Mouse (Mus musculus): ENCODE measurements around the gene Uchl3. TPM values are rescaled to one million over a fixed set of nuclear protein-coding genes. Genes with fewer than 3 reads are reported as not detected.

Gene Uchl3
- polyA plus RNA-seq, 1 experiment from 2014 or later: 162 TPM

DNA sequence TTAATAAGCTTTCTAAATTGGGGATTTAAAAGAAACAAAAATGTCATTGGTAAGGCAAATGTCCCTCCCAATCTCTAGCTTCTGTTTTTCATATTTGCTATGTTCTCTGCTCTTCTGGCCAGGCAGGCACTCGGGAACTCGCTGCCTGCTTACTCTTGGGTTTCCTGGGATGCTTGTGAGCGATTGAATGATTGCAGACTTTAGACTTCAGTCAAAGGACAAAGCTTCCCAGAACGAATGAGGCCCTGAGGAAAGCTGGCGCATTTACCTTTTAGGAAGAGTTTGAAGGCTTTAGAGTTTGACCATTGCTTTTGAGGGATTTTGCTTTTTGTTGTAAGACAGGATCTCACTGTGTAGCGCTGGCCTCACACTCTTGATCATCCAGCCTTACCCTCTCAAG is 33.9 kb downstream of the Uchl3 start:
- Histone ChIP-seq H3K36me3 (no peaks in the 10 kb centered on the region), H3K4me2 (replicated peaks) (no peak overlapping the region), H3K4me1 (replicated peaks) (no peaks in the 10 kb centered on the region), H3K27me3 (replicated peaks) (no peaks in the 10 kb centered on the region), H3K27ac (no peak overlapping the region), H3K9ac (no peak overlapping the region), H3K4me3 (replicated peaks) (no peak overlapping the region), H3K9me3 (no peaks in the 10 kb centered on the region)
- WGBS: 88% methylated on average over 6 of the region's 6 CpGs
- ATAC-seq: no peak

DNA sequence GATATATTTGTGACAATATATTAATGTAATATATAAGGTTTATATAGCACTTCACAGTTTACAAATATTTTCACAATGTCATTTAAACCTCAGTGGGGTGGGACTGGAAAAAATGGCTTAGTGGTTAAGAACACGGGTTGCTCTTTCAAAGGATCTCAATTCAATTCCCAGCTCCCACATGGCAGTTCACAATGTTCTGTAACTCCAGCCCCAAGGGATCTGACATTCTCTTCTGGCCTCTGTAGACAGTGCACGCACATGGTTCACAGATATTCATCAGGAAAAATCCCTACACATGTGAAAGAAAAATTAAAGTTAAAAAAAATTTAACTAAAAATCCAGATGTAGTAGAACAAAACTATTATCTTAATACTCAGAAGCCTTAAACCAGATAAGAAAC is 34.6 kb downstream of the Uchl3 start:
- H3K4me2 ChIP-seq (replicated peaks): no peak overlapping the region
- H3K36me3 ChIP-seq: no peaks in the 10 kb centered on the region
- H3K9ac ChIP-seq: no peak overlapping the region
- WGBS: 84% methylated on average over 2 of the region's 2 CpGs
- H3K4me3 ChIP-seq (replicated peaks): no peak overlapping the region
- no peaks in the 10 kb centered on the region for H3K4me1 ChIP-seq (replicated peaks)
- no peaks in the 10 kb centered on the region for H3K27me3 ChIP-seq (replicated peaks)
- no peak overlapping the region for H3K27ac ChIP-seq
- ATAC-seq: no peak
- no peaks in the 10 kb centered on the region for H3K9me3 ChIP-seq

DNA sequence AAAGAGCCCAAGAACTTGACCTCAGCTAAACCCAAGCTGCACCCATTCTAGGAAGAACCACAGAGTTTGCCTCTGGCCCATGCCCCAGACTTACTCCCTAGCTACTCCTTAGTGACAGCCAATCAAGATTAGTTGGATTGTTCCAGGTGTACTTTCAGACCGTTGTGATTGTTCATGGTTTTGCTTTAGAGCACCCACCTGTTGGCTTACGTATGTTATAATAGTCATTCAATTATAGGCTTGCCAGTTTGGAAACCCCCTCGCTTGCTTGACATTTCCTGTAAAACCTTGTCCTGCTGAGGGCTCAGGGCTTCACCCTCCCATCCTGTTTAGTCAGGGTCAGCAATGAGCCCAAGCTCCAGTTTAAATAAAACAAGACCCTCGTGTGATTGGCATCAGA is 50.7 kb downstream of the Uchl3 start:
- Histone ChIP-seq H3K9ac (no peak overlapping the region), H3K36me3 (no peaks in the 10 kb centered on the region)
- WGBS: 76% methylated on average over 4 of the region's 4 CpGs

DNA sequence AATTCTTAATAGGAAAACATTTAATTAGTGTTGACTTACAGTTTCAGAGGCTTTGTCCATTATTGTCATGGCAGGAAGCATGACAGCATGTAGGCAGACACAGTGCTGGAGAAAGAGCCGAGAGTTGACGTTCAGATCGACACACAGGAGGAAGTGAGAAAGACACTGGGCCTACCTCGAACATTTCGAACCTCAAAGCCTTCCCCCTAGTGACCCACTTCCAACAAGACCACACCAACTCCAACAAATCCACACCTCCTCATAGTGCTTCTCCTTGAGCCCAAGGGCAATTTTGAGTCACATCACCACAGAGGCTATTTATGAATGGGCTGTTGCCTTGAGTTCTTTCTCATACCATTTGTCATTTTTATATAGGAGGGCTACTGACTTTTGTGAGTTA is 53.3 kb downstream of the Uchl3 start:
- Histone ChIP-seq H3K4me1 (replicated peaks) (no peaks in the 10 kb centered on the region), H3K27ac (no peak overlapping the region), H3K9me3 (no peaks in the 10 kb centered on the region), H3K9ac (no peak overlapping the region), H3K4me2 (replicated peaks) (no peak overlapping the region), H3K36me3 (no peaks in the 10 kb centered on the region), H3K4me3 (replicated peaks) (no peak overlapping the region), H3K27me3 (replicated peaks) (no peaks in the 10 kb centered on the region)
- WGBS: 83% methylated on average over 5 of the region's 5 CpGs
- no peak for ATAC-seq

More for the DNA sequence above, 50.7 kb downstream of the Uchl3 start:
- H3K4me2 ChIP-seq (replicated peaks): no peak overlapping the region
- H3K9me3 ChIP-seq: no peaks in the 10 kb centered on the region
- H3K27me3 ChIP-seq (replicated peaks): no peaks in the 10 kb centered on the region
- no peak for ATAC-seq
- H3K4me3 ChIP-seq (replicated peaks): no peak overlapping the region
- H3K27ac ChIP-seq: no peak overlapping the region
- H3K4me1 ChIP-seq (replicated peaks): no peaks in the 10 kb centered on the region

DNA sequence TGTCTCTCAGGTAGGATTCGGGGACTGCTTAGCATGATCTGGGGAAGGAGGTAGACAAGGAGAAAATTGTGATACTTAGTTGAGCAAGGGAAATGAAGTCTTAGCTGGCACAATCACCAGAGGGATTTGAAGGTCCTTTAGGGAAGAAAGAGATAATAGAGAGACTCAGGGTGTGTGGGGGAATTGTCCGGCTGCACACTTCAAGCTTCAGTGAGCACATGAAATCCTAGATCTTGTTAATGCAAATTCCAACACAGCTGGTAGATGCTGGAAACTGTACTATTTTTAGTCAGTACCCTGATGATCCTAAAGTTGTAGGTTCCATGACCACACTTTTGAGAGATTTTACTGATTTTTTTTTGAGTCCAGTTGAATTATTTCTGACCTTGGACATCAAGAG is 60.6 kb downstream of the Uchl3 start:
- H3K9me3 ChIP-seq: no peaks in the 10 kb centered on the region
- no peak overlapping the region for H3K4me2 ChIP-seq (replicated peaks)
- H3K9ac ChIP-seq: no peak overlapping the region
- H3K27me3 ChIP-seq (replicated peaks): no peaks in the 10 kb centered on the region
- H3K4me1 ChIP-seq (replicated peaks): no peaks in the 10 kb centered on the region
- WGBS: 83% methylated on average over 2 of the region's 2 CpGs
- H3K27ac ChIP-seq: no peak overlapping the region
- ATAC-seq: no peak
- H3K36me3 ChIP-seq: no peaks in the 10 kb centered on the region
- no peak overlapping the region for H3K4me3 ChIP-seq (replicated peaks)

DNA sequence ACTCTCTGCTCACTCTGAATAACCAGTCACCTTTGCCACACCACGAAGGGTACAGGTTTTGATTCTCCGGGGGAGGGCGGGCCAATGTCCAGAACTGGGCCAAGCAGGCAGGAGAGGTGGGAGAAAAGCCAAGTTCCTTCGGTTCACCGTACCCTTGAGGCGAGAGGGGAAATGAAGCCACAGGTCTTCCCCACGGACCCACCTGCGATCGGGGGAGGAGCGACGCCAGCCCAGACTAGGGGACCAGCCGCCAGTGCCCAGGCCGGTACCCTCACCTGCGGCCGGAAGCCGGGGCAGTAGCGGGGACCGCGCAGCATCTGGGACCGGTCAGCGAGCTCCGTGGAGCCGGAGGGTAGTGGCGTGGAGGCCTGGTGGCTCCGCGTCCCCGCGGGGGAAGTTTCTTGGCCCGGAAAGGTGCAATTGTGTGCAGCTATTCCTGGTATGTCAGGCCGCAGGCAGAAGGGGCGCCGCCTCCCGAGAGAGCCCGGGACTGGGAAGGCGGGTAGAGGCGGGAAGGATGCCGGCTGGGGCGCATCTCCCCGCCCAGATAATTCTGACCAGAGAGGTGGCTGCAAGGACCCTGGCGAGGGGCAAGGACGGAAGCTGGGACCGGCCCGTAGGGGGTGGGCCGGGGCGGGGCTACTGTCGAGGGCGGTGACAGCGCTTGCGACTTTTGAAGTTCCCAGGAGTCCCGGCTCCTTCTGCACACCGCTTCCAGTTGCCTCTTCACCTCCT is 75.6 kb downstream of the Uchl3 start, which contains the start of the genes Gm9922 and Lmo7:
Gene Gm9922, minus strand, starts transcription at position 578 of the 735 bp plus-strand sequence.
Gene Lmo7, plus strand, starts transcription at position 721 of the 735 bp plus-strand sequence.
- Histone ChIP-seq H3K9me3 (no peaks in the 10 kb centered on the region), H3K27ac (no peak within 1 kb of the TSS)

DNA sequence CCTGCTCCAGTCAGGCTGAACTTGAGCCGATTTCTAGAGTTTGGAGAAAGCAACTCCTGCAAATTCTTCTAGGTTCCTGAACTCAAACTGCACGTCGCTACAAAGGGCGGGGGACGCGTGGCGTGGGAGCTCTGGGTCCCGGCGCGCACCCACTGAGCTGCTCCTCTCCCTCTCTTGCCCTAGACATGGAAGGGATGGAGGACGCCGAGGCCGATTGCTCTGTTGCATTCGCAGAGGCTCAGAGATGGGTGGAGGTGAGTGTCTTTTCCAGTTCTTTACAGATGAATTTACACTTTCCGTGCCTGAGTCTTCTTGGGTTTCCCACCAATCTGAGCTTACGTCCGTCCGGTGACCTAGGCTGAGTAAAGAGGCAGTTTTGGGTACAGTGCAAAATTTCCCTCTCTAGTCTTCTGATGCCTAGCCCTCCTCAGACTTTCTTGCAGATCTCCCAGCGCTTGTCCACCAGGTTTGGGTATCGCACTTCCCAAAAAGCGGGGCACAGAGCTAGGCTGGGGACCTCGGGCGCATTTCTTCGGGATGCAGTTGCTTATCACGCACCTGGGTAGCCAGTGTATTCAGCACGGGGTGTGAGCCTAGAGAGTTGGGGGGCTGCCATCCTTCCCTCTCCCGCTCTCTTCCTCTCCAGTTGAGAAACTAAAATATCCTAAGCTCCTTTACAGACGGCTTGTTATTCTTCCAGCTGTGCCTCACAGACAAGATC is 76.4 kb downstream of the Uchl3 start:
- Histone ChIP-seq H3K4me1 (replicated peaks) (peaks cover 12% of the 10 kb centered on the region), H3K4me2 (replicated peaks) (peak overlapping the region; percentile 93), H3K9me3 (no peaks in the 10 kb centered on the region), H3K4me3 (replicated peaks) (peak overlapping the region; percentile 64), H3K27me3 (replicated peaks) (0 out of 2 replicates have a peak, but pooled peaks cover 7% of the 10 kb centered on the region), H3K27ac (no peak overlapping the region), H3K9ac (peak overlapping the region; percentile 46), H3K36me3 (no peaks in the 10 kb centered on the region)
- ATAC-seq: peak; percentile 67
- under 1% methylated on average over 28 of the region's 28 CpGs for WGBS

More for the DNA sequence above, 75.6 kb downstream of the Uchl3 start, which contains the start of the genes Gm9922 and Lmo7:
- H3K4me2 ChIP-seq (replicated peaks): peak within 1 kb of the TSS; percentile 93
- H3K27me3 ChIP-seq (replicated peaks): 0 out of 2 replicates have a peak, but pooled peaks cover 7% of the 10 kb centered on the region
- peak; percentile 95 for ATAC-seq
- no peaks in the 10 kb centered on the region for H3K36me3 ChIP-seq
- 1% methylated on average over 51 of the region's 51 CpGs for WGBS
- H3K9ac ChIP-seq: peak within 1 kb of the TSS; percentile 46
- peak within 1 kb of the TSS; percentile 64 for H3K4me3 ChIP-seq (replicated peaks)
- peaks cover 12% of the 10 kb centered on the region for H3K4me1 ChIP-seq (replicated peaks)

DNA sequence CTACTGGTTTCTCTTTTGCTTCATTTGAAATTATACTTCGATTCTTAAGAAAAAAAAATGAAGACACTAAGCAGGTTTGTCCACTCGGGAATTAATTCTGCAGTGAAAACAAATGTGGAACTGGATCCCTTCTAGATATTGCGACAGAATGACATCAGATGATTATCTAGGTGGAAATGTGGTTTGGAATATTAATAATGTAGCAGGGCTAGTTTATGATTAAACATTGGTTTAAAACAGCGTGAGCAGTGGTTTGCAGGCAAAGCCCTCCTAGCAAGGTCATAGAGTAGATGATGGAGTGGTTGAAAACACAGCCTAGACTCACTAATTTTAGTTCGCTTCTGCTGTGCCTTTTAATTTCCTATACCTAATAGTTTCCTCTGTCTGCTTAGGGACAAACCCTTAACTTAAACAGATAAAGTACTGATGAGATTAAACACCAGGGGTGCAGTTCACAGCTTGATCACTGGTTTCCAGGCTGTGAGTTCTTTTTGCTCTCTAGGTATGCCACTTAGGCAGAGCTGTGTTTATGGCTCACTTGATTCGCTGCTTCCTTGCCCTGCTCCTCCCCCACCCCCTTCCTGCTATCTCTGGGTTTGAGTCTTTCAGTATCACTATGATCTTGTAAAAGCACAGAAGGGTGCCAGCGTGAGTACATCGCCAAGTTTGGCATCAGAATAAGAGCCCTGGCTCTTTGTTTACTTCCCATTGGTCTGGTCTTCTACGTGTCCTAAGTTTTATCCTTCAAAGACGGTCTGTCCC is 80.0 kb downstream of the Uchl3 start:
- no peak for ATAC-seq
- Histone ChIP-seq H3K4me1 (replicated peaks) (peaks cover 12% of the 10 kb centered on the region), H3K4me3 (replicated peaks) (no peak overlapping the region), H3K36me3 (no peaks in the 10 kb centered on the region), H3K4me2 (replicated peaks) (no peak overlapping the region), H3K9me3 (no peaks in the 10 kb centered on the region), H3K9ac (no peak overlapping the region), H3K27me3 (replicated peaks) (0 out of 2 replicates have a peak, but pooled peaks cover 7% of the 10 kb centered on the region), H3K27ac (no peak overlapping the region)
- WGBS: 27% methylated on average over 10 of the region's 10 CpGs

DNA sequence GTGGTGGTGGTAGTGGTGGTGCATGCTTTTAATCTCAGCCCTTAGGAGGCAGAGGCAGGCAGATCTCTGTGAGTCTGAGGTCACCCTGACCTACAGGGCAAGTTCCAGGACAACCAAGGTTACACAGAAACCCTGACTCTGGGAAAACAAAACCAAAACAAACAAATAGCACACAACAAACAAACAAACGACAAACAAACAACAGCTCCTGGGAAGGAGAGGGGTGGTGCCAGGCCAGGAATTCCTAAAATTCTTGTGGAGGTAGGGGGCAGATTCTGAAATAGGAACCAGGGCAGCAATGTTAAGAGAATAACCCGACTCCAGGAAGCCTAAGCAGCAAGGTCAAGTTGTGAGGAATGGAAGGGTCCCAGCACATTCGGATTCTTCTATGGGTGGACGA is 83.7 kb downstream of the Uchl3 start:
- no peaks in the 10 kb centered on the region for H3K4me1 ChIP-seq (replicated peaks)
- H3K9ac ChIP-seq: no peak overlapping the region
- no peak overlapping the region for H3K27ac ChIP-seq
- ATAC-seq: no peak
- H3K36me3 ChIP-seq: no peaks in the 10 kb centered on the region
- H3K4me2 ChIP-seq (replicated peaks): no peak overlapping the region
- no peaks in the 10 kb centered on the region for H3K27me3 ChIP-seq (replicated peaks)
- H3K9me3 ChIP-seq: no peaks in the 10 kb centered on the region
- H3K4me3 ChIP-seq (replicated peaks): no peak overlapping the region
- 77% methylated on average over 4 of the region's 4 CpGs for WGBS

Other genes starting within 250 kb of the Uchl3 start
- 8.9 and 10.0 TPM in 2 replicates for gene Tbc1d4, start 44.8 kb upstream of the Uchl3 start, polyA plus RNA-seq (2015; fragmentation: Nextera tagmentation; extraction: Ambion mirVana)
- gene Commd6, start 13.3 kb upstream of the Uchl3 start, polyA plus RNA-seq (2015; fragmentation: Nextera tagmentation; extraction: Ambion mirVana): 136 and 137 TPM in 2 replicates
- 0.89 and 1.5 TPM in 2 replicates for gene Gm9922, start 75.8 kb downstream of the Uchl3 start, polyA plus RNA-seq (2015; fragmentation: Nextera tagmentation; extraction: Ambion mirVana)
- 19.5 and 21.8 TPM in 2 replicates for gene Lmo7, start 76.0 kb downstream of the Uchl3 start, polyA plus RNA-seq (2015; fragmentation: Nextera tagmentation; extraction: Ambion mirVana)